Mouse (Mus musculus): Measurements from ENCODE around the gene Adgre5. TPM values are rescaled to one million over a fixed set of nuclear protein-coding genes. Genes with fewer than 3 reads are reported as not detected.

The Adgre5 gene
- total and polyA plus RNA-seq, 2 experiments from 2014 or later = 35.8 to 46.4 TPM

DNA sequence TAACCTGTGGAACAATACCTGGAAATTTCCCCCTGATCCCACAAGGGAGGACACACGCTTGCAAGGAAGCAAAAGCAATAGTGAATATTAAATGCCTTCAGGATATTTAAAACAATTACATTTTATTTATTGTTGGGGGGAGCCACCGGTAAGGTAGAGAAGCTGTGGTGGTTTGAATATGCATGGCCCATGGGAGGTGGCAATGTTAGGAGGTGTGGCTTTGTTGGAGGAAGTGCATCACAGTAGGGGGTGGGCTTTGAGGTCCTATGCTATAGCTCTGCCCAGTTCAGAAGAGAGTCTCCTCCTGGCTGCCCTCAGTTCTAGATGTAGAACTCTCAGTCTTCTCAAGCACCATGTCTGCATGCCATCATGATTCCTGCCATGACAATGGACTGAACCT, 23.6 kb upstream of the Adgre5 start:
- Histone ChIP-seq H3K9ac (replicated peaks; ENCODE audit: low read depth, low read length) (no peak overlapping the region), H3K27me3 (ENCODE audit: control insufficient read depth, insufficient read depth, low read length) (no peaks in the 10 kb centered on the region), H3K4me1 (ENCODE audit: control insufficient read depth, insufficient read depth) (peaks cover 3% of the 10 kb centered on the region; the same call in 1 of the 2 replicates), H3K36me3 (replicated peaks; ENCODE audit: control insufficient read depth, insufficient read depth, low read length) (no peaks in the 10 kb centered on the region), H3K4me3 (ENCODE audit: low read depth, low read length) (no peak overlapping the region), H3K27ac (ENCODE audit: low read depth) (no peak overlapping the region), H3K4me2 (ENCODE audit: low read depth, low read length) (no peak overlapping the region), H3K9me3 (replicated peaks; ENCODE audit: control insufficient read depth, low read length) (no peaks in the 10 kb centered on the region)
- ATAC-seq (ENCODE audit: insufficient read depth, low read depth) (no peak), DNase-seq (ENCODE audit: low spot score) (no peak)
- 75% methylated on average over 2 of the region's 2 CpGs for whole genome bisulfite sequencing
- TF ChIP-seq EP300 (IDR thresholded peaks at IDR 0.05; ENCODE audit: low read depth) (no peak), CTCF (IDR thresholded peaks at IDR 0.05; ENCODE audit: low read depth) (no peak)

DNA sequence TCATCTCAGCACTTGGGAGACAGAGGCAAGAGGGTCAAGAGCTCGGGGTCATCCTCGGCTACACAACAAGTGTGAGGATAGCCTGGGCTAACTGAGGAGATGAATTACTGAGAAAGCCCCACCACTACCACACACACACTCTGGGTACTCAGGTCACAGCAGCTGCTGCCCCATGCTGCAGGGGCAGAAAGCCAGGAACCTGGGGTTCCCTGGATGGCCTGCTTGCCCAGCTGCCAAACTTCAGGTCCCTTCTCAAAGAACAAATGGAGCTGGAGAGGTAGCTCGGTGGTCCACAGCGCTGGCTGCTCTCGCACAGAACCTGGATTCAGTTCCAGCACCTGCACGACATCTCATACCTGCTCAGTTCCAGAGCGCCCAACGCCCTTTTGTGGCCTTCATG, 23.0 kb upstream of the Adgre5 start:
- H3K9me3 ChIP-seq (replicated peaks; ENCODE audit: control insufficient read depth, low read length) = no peaks in the 10 kb centered on the region
- H3K27ac ChIP-seq (ENCODE audit: low read depth) = no peak overlapping the region
- H3K36me3 ChIP-seq (replicated peaks; ENCODE audit: control insufficient read depth, insufficient read depth, low read length) = no peaks in the 10 kb centered on the region
- DNase-seq (ENCODE audit: low spot score) (no peak), ATAC-seq (ENCODE audit: insufficient read depth, low read depth) (no peak)
- TF ChIP-seq CTCF (IDR thresholded peaks at IDR 0.05; ENCODE audit: low read depth) = no peak
- TF ChIP-seq EP300 (IDR thresholded peaks at IDR 0.05; ENCODE audit: low read depth) = no peak
- no peaks in the 10 kb centered on the region for H3K27me3 ChIP-seq (ENCODE audit: control insufficient read depth, insufficient read depth, low read length)
- no peak overlapping the region for H3K4me3 ChIP-seq (ENCODE audit: low read depth, low read length)
- 91% methylated on average over 8 of the region's 8 CpGs for WGBS
- H3K4me2 ChIP-seq (ENCODE audit: low read depth, low read length) = no peak overlapping the region
- H3K4me1 ChIP-seq (ENCODE audit: control insufficient read depth, insufficient read depth) = peaks cover under 1% of the 10 kb centered on the region; the same call in 1 of the 2 replicates
- H3K9ac ChIP-seq (replicated peaks; ENCODE audit: low read depth, low read length) = no peak overlapping the region

DNA sequence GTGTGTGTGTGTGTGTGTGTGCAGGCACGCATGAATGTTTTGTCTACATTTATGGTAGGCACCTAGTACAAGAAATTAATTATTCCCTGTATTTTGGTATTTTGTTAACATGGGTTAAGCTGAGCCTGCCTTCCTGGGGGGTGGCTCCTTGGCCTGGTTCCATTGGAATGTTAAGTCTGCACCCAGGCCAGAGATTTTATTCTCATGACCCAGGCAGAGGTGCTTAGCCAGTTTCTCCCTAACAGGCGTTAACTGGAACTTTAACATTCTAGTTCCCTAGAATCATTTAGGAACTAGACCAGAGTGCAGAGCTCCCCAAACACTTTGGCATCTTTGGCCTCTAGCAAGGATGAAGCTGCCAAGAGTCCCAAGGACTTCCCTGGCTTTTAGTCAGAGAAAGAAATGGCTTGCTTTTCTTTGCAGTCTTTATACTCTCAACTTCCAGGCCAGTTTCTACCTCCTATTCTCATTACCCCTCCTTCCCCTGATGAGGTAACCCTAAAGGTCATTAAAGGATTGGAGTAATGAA, 18.2 kb upstream of the Adgre5 start:
- no peak for ATAC-seq (ENCODE audit: insufficient read depth, low read depth)
- WGBS = 61% methylated on average over 2 of the region's 2 CpGs
- DNase-seq (ENCODE audit: low spot score) = no peak
- no peaks in the 10 kb centered on the region for H3K4me1 ChIP-seq (ENCODE audit: control insufficient read depth, insufficient read depth)
- H3K27me3 ChIP-seq (ENCODE audit: control insufficient read depth, insufficient read depth, low read length) = no peaks in the 10 kb centered on the region
- no peak overlapping the region for H3K9ac ChIP-seq (replicated peaks; ENCODE audit: low read depth, low read length)
- H3K9me3 ChIP-seq (replicated peaks; ENCODE audit: control insufficient read depth, low read length) = no peaks in the 10 kb centered on the region; the same call in 1 of the 2 replicates
- no peak overlapping the region for H3K27ac ChIP-seq (ENCODE audit: low read depth)
- no peak overlapping the region for H3K4me3 ChIP-seq (ENCODE audit: low read depth, low read length)
- H3K4me2 ChIP-seq (ENCODE audit: low read depth, low read length) = no peak overlapping the region
- H3K36me3 ChIP-seq (replicated peaks; ENCODE audit: control insufficient read depth, insufficient read depth, low read length) = no peaks in the 10 kb centered on the region
- TF ChIP-seq EP300 (IDR thresholded peaks at IDR 0.05; ENCODE audit: low read depth) (no peak), CTCF (IDR thresholded peaks at IDR 0.05; ENCODE audit: low read depth) (no peak)

GRCm38 (mm10) chr8:83758298-83758697, 17.2 kb upstream of the Adgre5 start:
- no peak overlapping the region for H3K4me3 ChIP-seq (ENCODE audit: low read depth, low read length)
- no peak for TF ChIP-seq EP300 (IDR thresholded peaks at IDR 0.05; ENCODE audit: low read depth)
- no peak for TF ChIP-seq CTCF (IDR thresholded peaks at IDR 0.05; ENCODE audit: low read depth)
- DNase-seq (ENCODE audit: low spot score) (no peak), ATAC-seq (ENCODE audit: insufficient read depth, low read depth) (no peak)
- no peaks in the 10 kb centered on the region for H3K27me3 ChIP-seq (ENCODE audit: control insufficient read depth, insufficient read depth, low read length)
- H3K9me3 ChIP-seq (replicated peaks; ENCODE audit: control insufficient read depth, low read length) = no peaks in the 10 kb centered on the region; the same call in 1 of the 2 replicates
- no peaks in the 10 kb centered on the region for H3K4me1 ChIP-seq (ENCODE audit: control insufficient read depth, insufficient read depth)
- H3K27ac ChIP-seq (ENCODE audit: low read depth) = no peak overlapping the region
- 59% methylated on average over 5 of the region's 5 CpGs for WGBS
- no peaks in the 10 kb centered on the region for H3K36me3 ChIP-seq (replicated peaks; ENCODE audit: control insufficient read depth, insufficient read depth, low read length)
- H3K9ac ChIP-seq (replicated peaks; ENCODE audit: low read depth, low read length) = no peak overlapping the region
- no peak overlapping the region for H3K4me2 ChIP-seq (ENCODE audit: low read depth, low read length)

DNA sequence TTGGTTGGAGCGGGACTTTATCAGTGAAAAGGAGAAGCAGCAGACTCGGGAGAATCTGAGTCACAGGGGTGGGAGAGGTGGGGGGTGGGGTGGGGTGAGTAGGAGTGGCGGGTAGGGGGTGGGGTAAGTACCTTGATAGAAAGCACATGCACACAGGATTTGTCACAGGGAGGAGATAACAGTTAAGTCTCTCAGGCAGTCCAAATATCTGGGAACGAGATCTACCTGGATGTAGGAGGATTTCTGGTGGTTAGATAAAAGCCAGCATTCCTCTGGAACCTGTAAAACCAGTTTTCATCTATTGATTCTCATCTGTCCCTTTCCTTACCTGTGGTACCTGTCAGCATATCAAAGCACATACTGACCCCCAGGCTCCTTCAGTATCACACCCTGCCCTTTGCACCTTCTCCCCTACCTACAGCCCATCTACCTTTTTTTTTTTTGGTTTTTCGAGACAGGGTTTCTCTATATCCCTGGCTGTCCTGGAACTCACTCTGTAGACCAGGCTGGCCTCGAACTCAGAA, 16.0 kb upstream of the Adgre5 start:
- H3K9me3 ChIP-seq (replicated peaks; ENCODE audit: control insufficient read depth, low read length) = no peaks in the 10 kb centered on the region; the same call in 1 of the 2 replicates
- no peak for ATAC-seq (ENCODE audit: insufficient read depth, low read depth)

DNA sequence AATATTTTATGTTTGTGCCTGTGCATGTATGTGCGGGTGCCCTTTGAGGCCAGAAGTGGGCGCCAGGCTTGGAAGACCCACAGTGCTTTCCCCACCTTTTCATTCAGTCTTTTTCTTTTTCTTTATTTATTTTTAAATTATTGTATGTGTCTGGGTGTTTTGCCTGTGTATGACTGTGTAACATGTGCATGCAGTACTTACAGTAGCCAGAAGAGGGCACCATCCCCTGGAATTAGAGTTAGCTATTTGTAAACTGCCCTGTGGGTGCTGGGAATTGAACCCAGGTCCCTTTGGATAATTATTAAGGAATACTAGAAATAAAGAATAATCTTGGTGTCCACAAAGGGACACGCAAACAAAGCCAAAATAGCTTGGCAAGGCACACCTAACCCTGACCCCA, 15.1 kb upstream of the Adgre5 start:
- ATAC-seq (ENCODE audit: insufficient read depth, low read depth) = no peak

More for the DNA sequence above, 16.0 kb upstream of the Adgre5 start:
- no peak for DNase-seq (ENCODE audit: low spot score)
- H3K36me3 ChIP-seq (replicated peaks; ENCODE audit: control insufficient read depth, insufficient read depth, low read length) = no peaks in the 10 kb centered on the region
- H3K27ac ChIP-seq (ENCODE audit: low read depth) = no peak overlapping the region
- H3K4me1 ChIP-seq (ENCODE audit: control insufficient read depth, insufficient read depth) = no peaks in the 10 kb centered on the region
- H3K27me3 ChIP-seq (ENCODE audit: control insufficient read depth, insufficient read depth, low read length) = no peaks in the 10 kb centered on the region
- 66% methylated on average over 6 of the region's 6 CpGs for WGBS
- no peak overlapping the region for H3K4me2 ChIP-seq (ENCODE audit: low read depth, low read length)
- no peak for TF ChIP-seq EP300 (IDR thresholded peaks at IDR 0.05; ENCODE audit: low read depth)
- no peak for TF ChIP-seq CTCF (IDR thresholded peaks at IDR 0.05; ENCODE audit: low read depth)
- no peak overlapping the region for H3K9ac ChIP-seq (replicated peaks; ENCODE audit: low read depth, low read length)
- no peak overlapping the region for H3K4me3 ChIP-seq (ENCODE audit: low read depth, low read length)

More for the DNA sequence above, 15.1 kb upstream of the Adgre5 start:
- Histone ChIP-seq H3K9me3 (replicated peaks; ENCODE audit: control insufficient read depth, low read length) (no peaks in the 10 kb centered on the region; the same call in 1 of the 2 replicates), H3K9ac (replicated peaks; ENCODE audit: low read depth, low read length) (no peak overlapping the region), H3K4me1 (ENCODE audit: control insufficient read depth, insufficient read depth) (no peaks in the 10 kb centered on the region), H3K4me2 (ENCODE audit: low read depth, low read length) (no peak overlapping the region), H3K27me3 (ENCODE audit: control insufficient read depth, insufficient read depth, low read length) (no peaks in the 10 kb centered on the region), H3K36me3 (replicated peaks; ENCODE audit: control insufficient read depth, insufficient read depth, low read length) (no peaks in the 10 kb centered on the region), H3K27ac (ENCODE audit: low read depth) (no peak overlapping the region), H3K4me3 (ENCODE audit: low read depth, low read length) (no peak overlapping the region)
- no peak for DNase-seq (ENCODE audit: low spot score)
- WGBS = 92% methylated on average over 3 of the region's 3 CpGs
- TF ChIP-seq CTCF (IDR thresholded peaks at IDR 0.05; ENCODE audit: low read depth) (peak; percentile 21), EP300 (IDR thresholded peaks at IDR 0.05; ENCODE audit: low read depth) (no peak)

Data from heart, postnatal 0 days (tissue).